Mouse (Mus musculus) G1E (cell line): ENCODE measurements around the gene Dhrs3.

Experiments
- CTCF ChIP-seq: IDR thresholded peaks from 2 replicates; pipeline ENCODE4 v1.5.1; 2012; ENCODE audit warnings: low read depth, low read length, inconsistent platforms, mixed read lengths
- GATA1 ChIP-seq: IDR thresholded peaks from 2 replicates; pipeline ENCODE4 v1.6.1; 2012; ENCODE audit warnings: borderline replicate concordance, low read length, inconsistent platforms, mixed read lengths
- POLR2AphosphoS5 ChIP-seq: IDR thresholded peaks from 2 replicates; pipeline ENCODE4 v1.6.1; 2012; ENCODE audit warnings: low read depth, low read length, inconsistent platforms; ENCODE audit not compliant: insufficient replicate concordance
- TAL1 ChIP-seq: conservative IDR thresholded peaks from 2 replicates; pipeline ENCODE4 v1.6.1; 2012; ENCODE audit warnings: low read depth, low read length, inconsistent platforms, mixed read lengths

DNA sequence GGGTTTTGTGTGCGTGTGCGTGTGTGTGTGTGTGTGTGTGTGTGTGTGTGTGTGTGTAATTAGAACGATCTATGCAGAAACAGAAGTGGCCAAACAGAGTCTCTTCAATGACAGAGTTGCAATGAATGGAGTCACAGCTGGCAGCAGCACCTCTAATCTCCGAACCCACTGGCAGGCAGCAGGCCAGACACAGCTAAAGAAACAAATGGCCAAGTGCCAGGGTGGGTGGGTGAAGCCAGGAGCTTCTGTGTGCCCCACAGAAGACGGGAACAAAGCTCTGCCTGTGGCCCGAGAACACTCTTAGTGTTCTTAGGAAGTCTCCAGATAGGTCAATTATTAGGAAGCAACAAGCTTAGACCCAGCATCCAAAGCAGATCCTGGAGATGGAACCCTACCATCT is 6.2 kb upstream of the Dhrs3 start:
- TF ChIP-seq CTCF (no peak), TAL1 (no peak), POLR2AphosphoS5 (no peak), GATA1 (no peak)
